Mouse (Mus musculus) ES-E14 (cell line): ENCODE results near the gene Cdyl. TPM values are rescaled to one million over a fixed set of nuclear protein-coding genes. Genes with fewer than 3 reads are reported as not detected.

ENCODE experiments used
- DNase-seq: peaks from one replicate; pipeline ENCODE4 v3.0.0-alpha.2; 2013; ENCODE audit warnings: low read depth, low spot score
- H3K27ac ChIP-seq: 2 replicates; pipeline ENCODE4 v1.5.1; 2012; ENCODE audit warnings: low read depth, mild to moderate bottlenecking, low read length, moderate library complexity, mixed read lengths; ENCODE audit not compliant: poor library complexity, insufficient read depth, severe bottlenecking
- H3K36me3 ChIP-seq: 2 replicates; pipeline ENCODE4 v1.6.1; 2012; ENCODE audit warnings: mild to moderate bottlenecking, low read length, moderate library complexity, mixed read lengths; ENCODE audit not compliant: control insufficient read depth, poor library complexity, insufficient read depth, severe bottlenecking
- H3K4me1 ChIP-seq, 2 experiments: fragments of 150-350 bp in 1 of 2; sonication (generic) in 1 of 2; 2 replicates each; pipeline ENCODE4 v1.6.1; 2012; ENCODE audit warnings: low read length in 2 of 2, mild to moderate bottlenecking in 1 of 2, mixed read lengths in 1 of 2; ENCODE audit not compliant: control insufficient read depth in 2 of 2, insufficient read depth in 2 of 2, poor library complexity in 1 of 2
- H3K4me3 ChIP-seq, 2 experiments: fragments of 150-350 bp in 1 of 2; sonication (generic) in 1 of 2; 2 replicates each; pipeline ENCODE4 v1.5.1; 2012; ENCODE audit warnings: low read length in 2 of 2, low read depth in 1 of 2, mild to moderate bottlenecking in 1 of 2, mixed read lengths in 1 of 2; ENCODE audit not compliant: insufficient read depth in 1 of 2, poor library complexity in 1 of 2, severe bottlenecking in 1 of 2
- H3K9ac ChIP-seq: 2 replicates; pipeline ENCODE4 v1.6.1; 2012; ENCODE audit warnings: low read depth, mild to moderate bottlenecking, low read length, mixed read lengths; ENCODE audit not compliant: poor library complexity, insufficient read depth, severe bottlenecking
- H3K9me3 ChIP-seq: fragments of 150-350 bp; sonication (generic); 2 replicates; pipeline ENCODE4 v1.6.1; 2012; ENCODE audit warnings: low read depth, mild to moderate bottlenecking, low read length; ENCODE audit not compliant: control insufficient read depth, insufficient read depth
- CHD2 ChIP-seq: IDR thresholded peaks from 2 replicates; pipeline ENCODE4 v1.6.1; 2014; ENCODE audit warnings: mild to moderate bottlenecking, low read depth, low read length, inconsistent platforms
- HCFC1 ChIP-seq: IDR thresholded peaks from 2 replicates; pipeline ENCODE4 v1.6.1; 2012; ENCODE audit warnings: low read length, inconsistent platforms, borderline replicate concordance; ENCODE audit not compliant: insufficient read depth
- MAFK ChIP-seq: IDR thresholded peaks from 2 replicates; pipeline ENCODE4 v1.6.1; 2014; ENCODE audit warnings: mild to moderate bottlenecking, low read depth, low read length, inconsistent platforms; ENCODE audit not compliant: insufficient read depth
- ZC3H11A ChIP-seq: IDR thresholded peaks from 2 replicates; pipeline ENCODE4 v1.6.1; 2012; ENCODE audit warnings: low read depth, mild to moderate bottlenecking, inconsistent platforms, low read length, borderline replicate concordance
- ZNF384 ChIP-seq: IDR thresholded peaks from 2 replicates; pipeline ENCODE4 v1.6.1; 2012; ENCODE audit warnings: low read depth, low read length, inconsistent platforms
- in situ Hi-C, 2 experiments: fragments of 600-800 bp; cut with MboI; formaldehyde crosslinking; loops; one replicate each; pipeline ENCODE4 v1.15.1; 2025; ENCODE audit warnings: low sequenced_read_pairs in 2 of 2, inconsistent platforms in 1 of 2; ENCODE audit not compliant: unreplicated experiment in 2 of 2
- total RNA-seq: library from RNA; depleted of rRNA; stranded (reverse); fragments of 300-350 nt; gene quantifications from 2 replicates; pipeline ENCODE4 v1.2.3, GENCODE M21; 2012

Cdyl gene
- total RNA-seq, 1 experiment = 20.3 TPM

- TF ChIP-seq CHD2 (no peak), HCFC1 (no peak), ZC3H11A (no peak), ZNF384 (no peak), MAFK (no peak)
- in situ Hi-C loops = no loop called here
Observed at GRCm38 (mm10) chr13:35815205-35815726, 155.6 kb downstream of the Cdyl start.

GRCm38 (mm10) chr13:35815782-35816368, 156.2 kb downstream of the Cdyl start:
- Histone ChIP-seq H3K27ac (no peak overlapping the region), H3K4me3 (no peak overlapping the region), H3K9ac (no peak overlapping the region), H3K36me3 (peaks cover 35% of the 10 kb centered on the region), H3K4me1 (peaks cover 5 to 6% of the 10 kb centered on the region in 2 experiments; a peak in 2 of 4 replicates), H3K9me3 (no peaks in the 10 kb centered on the region)
- in situ Hi-C loops = no loop called here
- DNase-seq = no peak
- TF ChIP-seq HCFC1 (no peak), ZNF384 (no peak), CHD2 (no peak), ZC3H11A (no peak), MAFK (no peak)

More at GRCm38 (mm10) chr13:35815205-35815726, 155.6 kb downstream of the Cdyl start:
- H3K9me3 ChIP-seq = no peaks in the 10 kb centered on the region
- no peak overlapping the region for H3K27ac ChIP-seq
- H3K9ac ChIP-seq = no peak overlapping the region
- peaks cover 5 to 6% of the 10 kb centered on the region in 2 experiments; a peak in 2 of 4 replicates for H3K4me1 ChIP-seq
- peaks cover 31% of the 10 kb centered on the region for H3K36me3 ChIP-seq
- no peak overlapping the region for H3K4me3 ChIP-seq
- DNase-seq = no peak

DNA sequence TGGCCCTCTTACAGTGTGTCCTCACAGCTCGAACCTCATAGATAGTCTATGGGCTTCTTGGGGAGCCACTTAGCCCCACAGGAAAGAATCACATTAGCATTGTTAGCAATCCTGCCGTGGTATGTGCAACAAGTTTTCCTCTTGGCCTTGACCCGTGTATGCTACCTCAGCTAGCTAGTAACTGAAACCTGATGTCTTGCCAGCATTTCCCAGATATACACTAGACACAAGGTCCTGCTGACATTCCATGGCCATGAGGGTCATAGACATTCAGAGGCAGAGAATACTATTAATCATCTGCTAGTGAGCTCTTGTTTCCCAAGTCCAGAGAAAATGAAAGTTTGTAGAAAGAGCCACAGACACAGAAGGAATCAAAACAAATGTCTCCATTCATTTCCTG, 158.0 kb downstream of the Cdyl start:
- in situ Hi-C loops = no loop called here
- peaks cover 2 to 3% of the 10 kb centered on the region in 2 experiments; a peak in 1 of 4 replicates for H3K4me1 ChIP-seq
- no peaks in the 10 kb centered on the region for H3K9me3 ChIP-seq
- H3K27ac ChIP-seq = no peak overlapping the region
- no peak for DNase-seq
- H3K36me3 ChIP-seq = peaks cover 35% of the 10 kb centered on the region
- no peak for TF ChIP-seq HCFC1
- no peak for TF ChIP-seq ZC3H11A
- TF ChIP-seq ZNF384 = no peak
- no peak for TF ChIP-seq CHD2
- TF ChIP-seq MAFK = no peak
- H3K9ac ChIP-seq = no peak overlapping the region
- H3K4me3 ChIP-seq = no peak overlapping the region

DNA sequence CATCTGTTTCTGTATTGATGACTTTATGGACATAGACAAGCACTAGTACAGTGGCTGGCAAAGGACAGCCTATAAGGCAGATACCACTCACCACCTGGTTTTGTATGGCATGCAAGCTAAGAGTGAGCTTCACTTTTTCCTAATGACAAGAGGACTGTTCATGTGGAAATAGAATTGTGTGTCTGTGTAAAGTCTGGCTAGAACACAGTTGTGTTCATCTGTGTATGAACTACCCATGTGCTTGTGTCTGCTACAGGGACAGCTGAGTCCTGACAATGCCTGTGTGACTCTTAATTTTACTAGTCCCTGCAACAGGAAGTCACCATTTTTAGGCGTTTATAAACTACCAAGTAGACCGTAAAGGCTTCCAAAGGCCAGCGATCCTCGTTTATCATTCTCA, 158.4 kb downstream of the Cdyl start:
- Histone ChIP-seq H3K4me1 (peaks cover 2 to 3% of the 10 kb centered on the region in 2 experiments; a peak in 1 of 4 replicates), H3K4me3 (no peak overlapping the region), H3K36me3 (peaks cover 35% of the 10 kb centered on the region), H3K9ac (no peak overlapping the region), H3K27ac (no peak overlapping the region), H3K9me3 (no peaks in the 10 kb centered on the region)
- no peak for TF ChIP-seq CHD2
- no peak for TF ChIP-seq ZNF384
- no peak for TF ChIP-seq HCFC1
- DNase-seq = no peak
- in situ Hi-C loops = no loop called here
